Comparison of ENCODE assay signal across 15 mouse cellular contexts in the genomic region with DNA sequence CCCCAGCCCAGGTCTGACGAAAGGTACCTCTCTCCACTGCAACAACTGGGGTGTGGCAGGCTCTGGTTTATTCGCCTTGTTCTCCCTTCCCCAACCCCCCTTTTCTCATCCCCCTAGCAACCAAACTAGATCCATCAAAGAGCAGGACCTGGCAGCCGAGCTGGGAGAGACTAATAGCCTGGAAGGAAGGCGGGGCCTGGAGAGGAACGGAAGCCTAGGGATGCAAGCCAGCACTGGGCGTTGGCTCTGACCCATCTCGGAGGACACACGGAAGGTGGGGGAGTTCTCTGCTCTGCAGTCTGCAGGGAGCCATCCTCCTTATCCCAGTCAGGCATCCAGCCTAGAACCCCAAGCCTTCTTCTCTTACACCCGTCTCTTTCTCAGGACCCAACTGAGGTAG. TPM values are rescaled to one million over a fixed set of nuclear protein-coding genes. Genes with fewer than 3 reads are reported as not detected.
DNase-seq lines count a peak whose midpoint lies in the region; ATAC-seq and TF ChIP-seq lines count a peak whose summit lies in the region.
"Had no signal": no experiment of that assay in that cellular context is flagged by ENCODE, and none has a peak within 500 bp of the region (broad histone marks: within the 10 kb centered on the region; RNA-seq: fewer than 3 reads in every experiment).

No protein-coding gene starts in this region.

- no peak overlapping the region for H3K4me2 ChIP-seq in hindbrain, postnatal 0 days (ENCODE audit: low read depth, low read length)
- H3K4me2 ChIP-seq: embryonic facial prominence, embryonic 15.5 days; liver, embryonic 11.5 days had no signal

- DNase-seq in embryo, embryonic 10 days (ENCODE audit: low spot score): peak; percentile 59
- DNase-seq in embryo, embryonic 9.5 days (ENCODE audit: extremely low spot score): no peak
- peak; percentile 41 for DNase-seq in left cerebral cortex, postnatal 4 days
- DNase-seq in left cerebral cortex, adult 8-10 months (ENCODE audit: low spot score in 2 of 2): no peak
- peak; percentile 95 for DNase-seq in MN1 (ENCODE audit: low spot score)
- DNase-seq in hindbrain, postnatal 0 days (ENCODE audit: low spot score): peak; percentile 35
- DNase-seq in thymus, adult 2 months: no peak
- DNase-seq: gastrocnemius, postnatal 10 days; kidney, adult 18-20 months; spleen, adult 18-20 months had no signal

- WGBS in hindbrain, postnatal 0 days: 11% methylated on average over 9 of the region's 9 CpGs
- WGBS in thymus, adult 2 months: 87% methylated on average over 9 of the region's 9 CpGs

- ATAC-seq in hindbrain, postnatal 0 days: no peak
- no peak for ATAC-seq in frontal cortex, adult (ENCODE audit: low TSS enrichment)

- no peak for TF ChIP-seq POLR2A in thymus, adult 2 months (IDR thresholded peaks at IDR 0.05; ENCODE audit: control insufficient read depth, extremely low read depth, insufficient read depth, low read length, poor library complexity)

- H3K36me3 ChIP-seq in hindbrain, postnatal 0 days (ENCODE audit: insufficient read depth, low read length): no peaks in the 10 kb centered on the region
- H3K36me3 ChIP-seq in thymus, adult 2 months (ENCODE audit: control insufficient read depth, insufficient read depth, low read length): no peaks in the 10 kb centered on the region
- H3K36me3 ChIP-seq: embryonic facial prominence, embryonic 15.5 days had no signal

- no peaks in the 10 kb centered on the region for H3K9me3 ChIP-seq in hindbrain, postnatal 0 days (ENCODE audit: low read length)
- H3K9me3 ChIP-seq: embryonic facial prominence, embryonic 15.5 days had no signal

- H3K4me3 ChIP-seq in hindbrain, postnatal 0 days (ENCODE audit: low read length): no peak overlapping the region
- H3K4me3 ChIP-seq in thymus, adult 2 months (ENCODE audit: control insufficient read depth, insufficient read depth, low read length): no peak overlapping the region
- H3K4me3 ChIP-seq: embryonic facial prominence, embryonic 15.5 days had no signal

- H3K27me3 ChIP-seq in hindbrain, postnatal 0 days (ENCODE audit: insufficient read depth, low read length): peaks cover 35% of the 10 kb centered on the region
- H3K27me3 ChIP-seq in thymus, adult 2 months (ENCODE audit: control insufficient read depth, insufficient read depth, low read length): peaks cover 16% of the 10 kb centered on the region; the same call in 1 of the 2 replicates

- H3K4me1 ChIP-seq in hindbrain, postnatal 0 days (ENCODE audit: insufficient read depth, low read length): no peaks in the 10 kb centered on the region; the same call in 1 of the 2 replicates
- H3K4me1 ChIP-seq in thymus, adult 2 months (replicated peaks; ENCODE audit: control insufficient read depth, insufficient read depth, low read length): peaks cover 9% of the 10 kb centered on the region; the same call in 1 of the 2 replicates

- H3K9ac ChIP-seq in hindbrain, postnatal 0 days (replicated peaks; ENCODE audit: low read length): no peak overlapping the region
- H3K9ac ChIP-seq: embryonic facial prominence, embryonic 15.5 days had no signal

- intact Hi-C loops in left cerebral cortex, postnatal 4 days (cut with DNase I): no loop called here

- H3K27ac ChIP-seq in hindbrain, postnatal 0 days: no peak overlapping the region
- no peak overlapping the region for H3K27ac ChIP-seq in thymus, adult 2 months (ENCODE audit: control insufficient read depth, insufficient read depth, low read length)
- H3K27ac ChIP-seq: embryonic facial prominence, embryonic 15.5 days had no signal

- no peak for TF ChIP-seq CTCF in hindbrain, postnatal 0 days (IDR thresholded peaks at IDR 0.05; ENCODE audit: low read depth)
- no peak for TF ChIP-seq CTCF in thymus, adult 2 months (IDR thresholded peaks at IDR 0.05; ENCODE audit: borderline replicate concordance, control insufficient read depth, extremely low read depth, insufficient read depth, low read length, poor library complexity)

RNA-seq across cellular contexts. Expression of a gene that starts 1.6 kb away (rescaled TPM):
- 1 to 10 TPM; 4.0 to 5.2 TPM for total RNA-seq in left cerebral cortex, postnatal 4 days (2021)
- 1 to 10 TPM in 3 of 4 experiments, under 1 TPM in 1; 0.73 to 1.5 (median 1.2) TPM for total RNA-seq in left cerebral cortex, adult 8-10 months (2022)
- total RNA-seq in hindbrain, postnatal 0 days (2014; rRNA removed): 62.6 and 70.9 TPM in 2 replicates
- polyA plus RNA-seq in hindbrain, postnatal 0 days (2015; fragmentation: Nextera tagmentation; extraction: Ambion mirVana): 50.0 and 53.5 TPM in 2 replicates
- polyA plus RNA-seq in thymus, adult 2 months (2012; rRNA removed): 1.9 and 2.3 TPM in 2 replicates
- total RNA-seq: MEL had no signal

RNA-seq across cellular contexts. Expression of a gene that starts 21.0 kb away (rescaled TPM):
- 1 to 10 TPM; 4.7 to 5.8 TPM for total RNA-seq in left cerebral cortex, postnatal 4 days (2021)
- under 1 TPM in 2 of 4 experiments, not detected in 2; 0.74 to 0.95 TPM for total RNA-seq in left cerebral cortex, adult 8-10 months (2022)
- 4.3 and 10.5 TPM in 2 replicates for total RNA-seq in hindbrain, postnatal 0 days (2014; rRNA removed)
- 4.5 and 6.4 TPM in 2 replicates for polyA plus RNA-seq in hindbrain, postnatal 0 days (2015; fragmentation: Nextera tagmentation; extraction: Ambion mirVana)
- polyA plus RNA-seq in thymus, adult 2 months (2012; rRNA removed): 40.8 and 57.0 TPM in 2 replicates
- total RNA-seq: adrenal gland, adult 18-20 months had no signal

RNA-seq across cellular contexts. Expression of a gene that starts 23.7 kb away (rescaled TPM):
- total RNA-seq in left cerebral cortex, postnatal 4 days (2021): 100 to 1,000 TPM; 548 to 589 TPM
- total RNA-seq in left cerebral cortex, adult 8-10 months (2022): 10 to 100 TPM; 41.1 to 59.7 (median 56.5) TPM
- 43.8 and 58.3 TPM in 2 replicates for total RNA-seq in hindbrain, postnatal 0 days (2014; rRNA removed)
- 24.0 and 24.2 TPM in 2 replicates for polyA plus RNA-seq in hindbrain, postnatal 0 days (2015; fragmentation: Nextera tagmentation; extraction: Ambion mirVana)
- 294 and 330 TPM in 2 replicates for polyA plus RNA-seq in thymus, adult 2 months (2012; rRNA removed)

RNA-seq across cellular contexts. Expression of a gene that starts 34.2 kb away (rescaled TPM):
- total RNA-seq in left cerebral cortex, postnatal 4 days (2021): not detected
- not detected for total RNA-seq in left cerebral cortex, adult 8-10 months (2022)
- 8.6 and 11.9 TPM in 2 replicates for total RNA-seq in hindbrain, postnatal 0 days (2014; rRNA removed)
- polyA plus RNA-seq in hindbrain, postnatal 0 days (2015; fragmentation: Nextera tagmentation; extraction: Ambion mirVana): 4.3 and 5.7 TPM in 2 replicates
- 0.08 and 0.27 TPM in 2 replicates for polyA plus RNA-seq in thymus, adult 2 months (2012; rRNA removed)
- total RNA-seq: adrenal gland, adult 18-20 months; gastrocnemius, postnatal 10 days had no signal
- polyA plus RNA-seq: liver, embryonic 11.5 days had no signal

RNA-seq across cellular contexts. Expression of a gene that starts 39.6 kb away (rescaled TPM):
- total RNA-seq in left cerebral cortex, postnatal 4 days (2021): under 1 TPM in 1 of 2 experiments, not detected in 1; 0.30 TPM
- total RNA-seq in left cerebral cortex, adult 8-10 months (2022): under 1 TPM in 3 of 4 experiments, not detected in 1; 0.30 to 0.56 (median 0.34) TPM
- 0.68 and 0.99 TPM in 2 replicates for total RNA-seq in hindbrain, postnatal 0 days (2014; rRNA removed)
- polyA plus RNA-seq in hindbrain, postnatal 0 days (2015; fragmentation: Nextera tagmentation; extraction: Ambion mirVana): 0.45 and 0.48 TPM in 2 replicates
- polyA plus RNA-seq in thymus, adult 2 months (2012; rRNA removed): 0.39 and 0.46 TPM in 2 replicates

Comparison
In these comparisons a context has a peak if more than half of its experiments do, and no peak if none do; other contexts are left out.
1. DNase-seq: peak in embryo, embryonic 10 days (single experiment), left cerebral cortex, postnatal 4 days (single experiment), MN1 (single experiment) and hindbrain, postnatal 0 days (single experiment); none in embryo, embryonic 9.5 days (single experiment), left cerebral cortex, adult 8-10 months (0 of 2) and thymus, adult 2 months (single experiment).
2. RNA of a gene that starts 1.6 kb away (total RNA-seq): 62.6 to 70.9 TPM in hindbrain, postnatal 0 days; 4.0 to 5.2 TPM in left cerebral cortex, postnatal 4 days and 0.73 to 1.5 TPM in left cerebral cortex, adult 8-10 months; every median in the first group is over 10 times any median in the second.